Mouse (Mus musculus) ES-E14 (cell line): ENCODE measurements around the gene Cln6. TPM values are rescaled to one million over a fixed set of nuclear protein-coding genes. Genes with fewer than 3 reads are reported as not detected.

Experiments used
- DNase-seq: peaks from one replicate; pipeline ENCODE4 v3.0.0-alpha.2; 2013; ENCODE audit warnings: low read depth, low spot score
- H3K27ac ChIP-seq: 2 replicates; pipeline ENCODE4 v1.5.1; 2012; ENCODE audit warnings: low read depth, mild to moderate bottlenecking, low read length, moderate library complexity, mixed read lengths; ENCODE audit not compliant: poor library complexity, insufficient read depth, severe bottlenecking
- H3K36me3 ChIP-seq: 2 replicates; pipeline ENCODE4 v1.6.1; 2012; ENCODE audit warnings: mild to moderate bottlenecking, low read length, moderate library complexity, mixed read lengths; ENCODE audit not compliant: control insufficient read depth, poor library complexity, insufficient read depth, severe bottlenecking
- H3K4me1 ChIP-seq, 2 experiments: fragments of 150-350 bp in 1 of 2; sonication (generic) in 1 of 2; 2 replicates each; pipeline ENCODE4 v1.6.1; 2012; ENCODE audit warnings: low read length in 2 of 2, mild to moderate bottlenecking in 1 of 2, mixed read lengths in 1 of 2; ENCODE audit not compliant: control insufficient read depth in 2 of 2, insufficient read depth in 2 of 2, poor library complexity in 1 of 2
- H3K4me3 ChIP-seq, 2 experiments: fragments of 150-350 bp in 1 of 2; sonication (generic) in 1 of 2; 2 replicates each; pipeline ENCODE4 v1.5.1; 2012; ENCODE audit warnings: low read length in 2 of 2, low read depth in 1 of 2, mild to moderate bottlenecking in 1 of 2, mixed read lengths in 1 of 2; ENCODE audit not compliant: insufficient read depth in 1 of 2, poor library complexity in 1 of 2, severe bottlenecking in 1 of 2
- H3K9ac ChIP-seq: 2 replicates; pipeline ENCODE4 v1.6.1; 2012; ENCODE audit warnings: low read depth, mild to moderate bottlenecking, low read length, mixed read lengths; ENCODE audit not compliant: poor library complexity, insufficient read depth, severe bottlenecking
- H3K9me3 ChIP-seq: fragments of 150-350 bp; sonication (generic); 2 replicates; pipeline ENCODE4 v1.6.1; 2012; ENCODE audit warnings: low read depth, mild to moderate bottlenecking, low read length; ENCODE audit not compliant: control insufficient read depth, insufficient read depth
- CHD2 ChIP-seq: IDR thresholded peaks from 2 replicates; pipeline ENCODE4 v1.6.1; 2014; ENCODE audit warnings: mild to moderate bottlenecking, low read depth, low read length, inconsistent platforms
- HCFC1 ChIP-seq: IDR thresholded peaks from 2 replicates; pipeline ENCODE4 v1.6.1; 2012; ENCODE audit warnings: low read length, inconsistent platforms, borderline replicate concordance; ENCODE audit not compliant: insufficient read depth
- MAFK ChIP-seq: IDR thresholded peaks from 2 replicates; pipeline ENCODE4 v1.6.1; 2014; ENCODE audit warnings: mild to moderate bottlenecking, low read depth, low read length, inconsistent platforms; ENCODE audit not compliant: insufficient read depth
- ZC3H11A ChIP-seq: IDR thresholded peaks from 2 replicates; pipeline ENCODE4 v1.6.1; 2012; ENCODE audit warnings: low read depth, mild to moderate bottlenecking, inconsistent platforms, low read length, borderline replicate concordance
- ZNF384 ChIP-seq: IDR thresholded peaks from 2 replicates; pipeline ENCODE4 v1.6.1; 2012; ENCODE audit warnings: low read depth, low read length, inconsistent platforms
- in situ Hi-C, 2 experiments: fragments of 600-800 bp; cut with MboI; formaldehyde crosslinking; loops; one replicate each; pipeline ENCODE4 v1.15.1; 2025; ENCODE audit warnings: low sequenced_read_pairs in 2 of 2, inconsistent platforms in 1 of 2; ENCODE audit not compliant: unreplicated experiment in 2 of 2
- total RNA-seq: library from RNA; depleted of rRNA; stranded (reverse); fragments of 300-350 nt; gene quantifications from 2 replicates; pipeline ENCODE4 v1.2.3, GENCODE M21; 2012

The Cln6 gene
- total RNA-seq, 1 experiment = 19.4 TPM

DNA sequence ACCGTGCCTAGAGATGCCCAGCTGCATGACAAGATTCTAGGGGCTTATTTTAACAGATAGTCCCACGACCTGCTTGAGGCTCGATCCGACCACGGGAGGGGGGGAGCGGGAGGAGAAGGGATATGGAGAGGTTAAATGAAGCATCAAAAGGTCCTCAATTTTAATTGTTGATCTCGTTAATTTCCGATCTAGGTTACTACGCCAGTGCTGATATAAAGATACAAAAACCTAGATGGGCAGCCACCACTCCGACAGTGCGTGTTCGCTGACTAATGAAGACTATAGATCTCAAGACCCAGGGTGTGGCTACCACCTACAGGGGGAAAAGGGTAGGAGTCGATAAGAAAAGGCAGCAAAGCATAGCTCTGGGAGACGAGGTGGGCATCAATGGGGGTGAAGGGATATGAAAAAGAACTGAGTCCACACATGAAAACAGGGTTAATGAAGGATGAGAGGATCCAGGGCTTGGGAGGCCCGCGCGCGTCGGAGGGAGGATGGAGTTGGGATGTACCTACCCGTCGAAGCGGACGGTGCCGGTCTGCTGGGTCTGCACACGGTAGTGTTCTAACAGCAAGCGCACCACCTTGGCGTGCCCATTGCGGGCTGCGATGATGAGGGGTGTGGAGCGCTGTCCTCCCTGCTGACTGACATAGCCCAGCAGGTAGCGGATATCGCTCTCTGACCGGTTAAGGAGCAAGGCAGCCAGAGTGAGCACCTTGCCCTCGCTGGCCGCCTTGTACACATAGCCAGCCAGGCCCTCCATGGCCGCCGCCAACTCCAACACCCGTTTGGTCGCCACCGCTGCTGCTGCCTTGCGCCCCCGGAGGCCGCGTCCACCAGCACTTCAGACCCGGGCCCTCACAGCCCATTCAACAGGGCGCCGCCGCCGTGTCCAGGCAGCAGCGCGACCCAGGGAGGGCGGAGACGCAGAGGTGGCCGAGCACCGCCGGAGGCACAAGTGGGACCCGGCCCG lies 27.8 kb upstream of the Cln6 start:
- no peak for TF ChIP-seq HCFC1
- no peak for TF ChIP-seq CHD2
- no peak for TF ChIP-seq MAFK
- TF ChIP-seq ZNF384 = no peak
- Histone ChIP-seq H3K27ac (peak overlapping the region; percentile 77), H3K9ac (peak overlapping the region; percentile 96), H3K4me1 (peaks cover 3 to 5% of the 10 kb centered on the region in 2 experiments; a peak in 2 of 4 replicates), H3K36me3 (peaks cover 4% of the 10 kb centered on the region; the same call in 1 of the 2 replicates), H3K9me3 (no peaks in the 10 kb centered on the region), H3K4me3 (peak overlapping the region; percentile 91 to 96)
- in situ Hi-C loops = no loop called here
- DNase-seq = no peak

DNA sequence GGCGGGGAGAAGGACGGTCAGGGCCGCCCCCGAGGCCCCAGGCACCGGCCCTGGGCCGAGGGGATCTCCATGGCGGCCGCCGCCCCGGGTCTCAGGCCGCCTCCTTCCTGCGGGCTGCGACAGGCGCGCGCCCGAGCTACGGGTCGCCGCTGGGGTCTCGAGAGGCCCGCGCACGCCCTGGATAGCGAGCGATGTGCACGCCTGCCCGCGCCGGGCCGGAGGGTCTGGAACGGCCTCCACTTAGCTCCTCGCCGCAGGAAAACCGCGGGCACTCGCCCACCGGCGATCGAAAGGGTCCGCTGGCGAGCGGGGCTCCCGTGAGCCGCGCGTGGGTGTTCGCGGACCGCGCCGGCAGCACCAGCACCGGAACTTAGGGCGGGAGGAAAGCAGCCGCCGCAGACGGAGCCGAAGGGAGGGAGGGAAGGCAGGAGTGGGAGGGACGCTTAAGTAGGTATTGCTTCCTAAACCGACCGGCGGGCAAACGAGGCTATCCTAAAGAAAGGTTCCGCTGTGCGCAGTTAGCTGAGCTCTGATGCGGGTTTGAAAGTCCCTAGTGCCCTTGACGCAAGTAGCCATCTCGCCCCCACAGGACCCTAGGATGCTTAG lies 27.0 kb upstream of the Cln6 start, which contains the start of gene Fem1b:
TSS of gene Fem1b (minus strand) at position 419 of the 606 bp plus-strand sequence.
- peak within 1 kb of the TSS; percentile 91 to 96 for H3K4me3 ChIP-seq
- TF ChIP-seq ZNF384 (no peak), ZC3H11A (no peak), HCFC1 (peak; percentile 81; the same call in 1 of the 2 replicates)
- H3K36me3 ChIP-seq = peaks cover 4% of the 10 kb centered on the region; the same call in 1 of the 2 replicates
- peak within 1 kb of the TSS; percentile 96 for H3K9ac ChIP-seq
- peak; percentile 93 for DNase-seq
- H3K4me1 ChIP-seq = peaks cover 3 to 7% of the 10 kb centered on the region in 2 experiments; a peak in 2 of 4 replicates
- peak within 1 kb of the TSS; percentile 77 for H3K27ac ChIP-seq
- H3K9me3 ChIP-seq = no peaks in the 10 kb centered on the region
- in situ Hi-C loops = no loop called here

DNA sequence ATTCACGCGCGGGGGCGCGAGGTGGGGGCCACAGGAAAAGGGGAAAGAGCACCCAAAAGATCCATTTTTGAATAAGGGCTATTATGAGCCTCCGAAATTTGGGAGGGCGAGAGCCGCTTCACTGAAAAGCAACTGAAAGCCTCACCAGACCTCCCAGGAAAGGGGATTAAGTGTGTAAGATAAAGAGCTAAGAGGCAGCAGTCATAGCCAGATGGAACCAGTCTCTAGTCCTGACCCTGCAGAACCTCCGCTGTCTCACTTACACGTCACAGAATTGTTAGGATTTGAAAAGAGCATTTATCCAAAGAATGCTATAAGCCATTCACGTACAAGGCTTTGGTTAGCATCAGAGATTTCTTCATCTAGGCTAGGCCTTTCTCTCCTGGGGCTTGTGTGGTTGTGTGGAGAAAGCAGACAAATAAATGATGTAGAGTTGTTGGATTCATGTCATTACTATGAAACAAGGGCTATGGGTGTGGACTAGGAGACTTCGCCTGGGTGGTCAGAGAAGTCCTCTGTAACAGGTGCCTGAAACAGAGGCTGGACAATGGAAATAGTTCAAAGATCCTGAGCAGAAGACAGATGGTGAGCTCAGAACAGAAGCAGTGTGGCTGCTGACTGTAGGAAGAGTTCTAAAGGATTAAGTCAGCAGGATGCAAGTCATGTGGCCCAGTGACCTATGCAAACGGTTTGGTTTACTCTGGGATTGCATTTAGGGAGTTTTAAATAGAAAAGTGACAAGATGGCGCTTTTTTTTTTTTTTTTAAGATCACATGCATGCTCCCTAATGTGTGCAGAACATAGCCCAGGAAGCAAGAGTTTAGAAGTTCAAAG lies 26.2 kb upstream of the Cln6 start:
- Histone ChIP-seq H3K4me3 (peak overlapping the region; percentile 91 to 96), H3K27ac (peak overlapping the region; percentile 77), H3K9me3 (no peaks in the 10 kb centered on the region), H3K4me1 (peaks cover 3 to 7% of the 10 kb centered on the region in 2 experiments; a peak in 2 of 4 replicates), H3K9ac (peak overlapping the region; percentile 96), H3K36me3 (peaks cover 4% of the 10 kb centered on the region; the same call in 1 of the 2 replicates)
- in situ Hi-C loops = no loop called here
- DNase-seq = no peak
- TF ChIP-seq ZNF384 (peak; percentile 87), CHD2 (no peak)

DNA sequence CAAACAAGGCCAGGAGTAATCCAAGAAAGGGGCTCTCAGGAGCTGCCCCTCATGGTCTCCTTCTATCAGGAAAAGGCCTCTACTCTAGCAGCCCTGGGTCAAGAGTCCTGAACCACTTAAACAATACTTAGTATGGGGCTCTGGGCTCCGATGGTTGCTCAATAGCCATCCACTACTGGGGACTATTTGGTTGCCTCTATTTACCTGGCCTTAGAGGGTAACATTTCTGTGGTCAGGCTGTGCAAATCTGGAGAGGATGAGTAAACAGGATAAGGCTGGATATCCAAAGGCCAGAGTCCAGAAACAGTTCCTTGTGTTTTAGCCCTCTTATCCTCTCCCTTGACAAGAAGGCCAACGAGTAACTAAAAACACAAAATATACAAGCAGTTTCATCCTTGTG lies 23.8 kb upstream of the Cln6 start:
- H3K9me3 ChIP-seq = no peaks in the 10 kb centered on the region

More for the DNA sequence above, 23.8 kb upstream of the Cln6 start:
- DNase-seq = no peak
- H3K4me1 ChIP-seq = peaks cover 6 to 13% of the 10 kb centered on the region in 2 experiments; a peak in 3 of 4 replicates
- H3K27ac ChIP-seq = no peak overlapping the region
- H3K4me3 ChIP-seq = no peak overlapping the region
- TF ChIP-seq CHD2 (no peak), MAFK (no peak), HCFC1 (no peak), ZNF384 (no peak), ZC3H11A (no peak)
- in situ Hi-C loops = no loop called here
- H3K9ac ChIP-seq = no peak overlapping the region
- peaks cover 4% of the 10 kb centered on the region; the same call in 1 of the 2 replicates for H3K36me3 ChIP-seq
